ENCODE assay signal across 27 mouse cellular contexts in genomic region chr1:57259626-57260025, GRCm38 (mm10).
A peak's percentile ranks its signal among the peaks of the same experiment; 100 is the strongest.
DNase-seq lines count a peak whose midpoint lies in the region; ATAC-seq lines count a peak whose summit lies in the region.
"Had no signal": no experiment of that assay in that cellular context is flagged by ENCODE, and none has a peak within 500 bp of the region (broad histone marks: within the 10 kb centered on the region; RNA-seq: fewer than 3 reads in every experiment).

No protein-coding gene starts in this region.

- H3K4me2 ChIP-seq in midbrain, embryonic 11.5 days = no peak overlapping the region
- no peak overlapping the region for H3K4me2 ChIP-seq in midbrain, embryonic 16.5 days (ENCODE audit: low read length)
- H3K4me2 ChIP-seq in neural tube, embryonic 11.5 days (ENCODE audit: low read depth) = no peak overlapping the region
- H3K4me2 ChIP-seq in neural tube, embryonic 12.5 days (replicated peaks) = no peak overlapping the region
- no peak overlapping the region for H3K4me2 ChIP-seq in neural tube, embryonic 15.5 days
- H3K4me2 ChIP-seq: embryonic facial prominence, embryonic 12.5 days; embryonic facial prominence, embryonic 15.5 days; heart, embryonic 12.5 days; heart, embryonic 15.5 days; hindbrain, embryonic 14.5 days had no signal

- DNase-seq in midbrain, embryonic 11.5 days (ENCODE audit: low spot score, missing footprints) = no peak
- no peak for DNase-seq in neural tube, embryonic 11.5 days (ENCODE audit: low spot score)
- DNase-seq in neural tube, embryonic 10.5 days (ENCODE audit: extremely low spot score, low spot score) = no peak
- no peak for DNase-seq in layer of hippocampus, postnatal 36 days
- no peak for DNase-seq in adrenal gland, adult 18-20 months (ENCODE audit: low spot score in 2 of 2)
- DNase-seq: adrenal gland, adult 8-10 months; adrenal gland, postnatal 25 days; cerebellum, adult 11-12 months; cerebellum, adult 8-10 months; cerebellum, postnatal 10 days; cerebellum, postnatal 36 days; forebrain, postnatal 0 days; gastrocnemius, postnatal 25 days; heart, adult 18-20 months; heart, postnatal 10 days; heart, postnatal 36 days had no signal

- WGBS in midbrain, embryonic 11.5 days = 72% methylated on average over 7 of the region's 7 CpGs
- WGBS in midbrain, embryonic 16.5 days = 59% methylated on average over 7 of the region's 7 CpGs
- WGBS in neural tube, embryonic 11.5 days = 56% methylated on average over 7 of the region's 7 CpGs
- 45% methylated on average over 7 of the region's 7 CpGs for WGBS in neural tube, embryonic 12.5 days
- 21% methylated on average over 7 of the region's 7 CpGs for WGBS in neural tube, embryonic 15.5 days

- peak; percentile 40; the same call in 1 of the 2 replicates for ATAC-seq in midbrain, embryonic 11.5 days (ENCODE audit: low FRiP score)
- no peak for ATAC-seq in midbrain, embryonic 16.5 days
- peak; percentile 67; the same call in 1 of the 2 replicates for ATAC-seq in neural tube, embryonic 11.5 days (ENCODE audit: insufficient read depth, low FRiP score, low TSS enrichment)
- ATAC-seq in neural tube, embryonic 12.5 days (ENCODE audit: low FRiP score, low read depth) = peak; percentile 70; the same call in 1 of the 2 replicates
- ATAC-seq in neural tube, embryonic 15.5 days (ENCODE audit: low FRiP score) = peak; percentile 55; the same call in 1 of the 2 replicates
- ATAC-seq: CD4-positive, CD25-positive, alpha-beta regulatory T cell, adult 4 months; forebrain, embryonic 14.5 days; forebrain, postnatal 0 days had no signal

- no peak overlapping the region for H3K9ac ChIP-seq in midbrain, embryonic 11.5 days (ENCODE audit: low read length)
- no peak overlapping the region for H3K9ac ChIP-seq in midbrain, embryonic 16.5 days (ENCODE audit: low read depth, low read length)
- no peak overlapping the region for H3K9ac ChIP-seq in neural tube, embryonic 11.5 days (ENCODE audit: low read length)
- no peak overlapping the region for H3K9ac ChIP-seq in neural tube, embryonic 12.5 days
- H3K9ac ChIP-seq in neural tube, embryonic 15.5 days (replicated peaks) = no peak overlapping the region
- H3K9ac ChIP-seq: embryonic facial prominence, embryonic 12.5 days; embryonic facial prominence, embryonic 15.5 days; forebrain, postnatal 0 days; heart, embryonic 12.5 days; heart, embryonic 15.5 days; hindbrain, embryonic 14.5 days had no signal

- no peaks in the 10 kb centered on the region for H3K4me1 ChIP-seq in midbrain, embryonic 11.5 days (ENCODE audit: control insufficient read depth, insufficient read depth, low read length)
- H3K4me1 ChIP-seq in midbrain, embryonic 16.5 days (ENCODE audit: control insufficient read depth, insufficient read depth, low read length) = no peaks in the 10 kb centered on the region
- H3K4me1 ChIP-seq in neural tube, embryonic 11.5 days (ENCODE audit: control insufficient read depth, insufficient read depth, low read length) = no peaks in the 10 kb centered on the region
- H3K4me1 ChIP-seq in neural tube, embryonic 12.5 days = no peaks in the 10 kb centered on the region
- H3K4me1 ChIP-seq in neural tube, embryonic 15.5 days = no peaks in the 10 kb centered on the region
- H3K4me1 ChIP-seq: embryonic facial prominence, embryonic 12.5 days; embryonic facial prominence, embryonic 15.5 days; heart, embryonic 12.5 days; heart, embryonic 15.5 days had no signal

- H3K9me3 ChIP-seq in midbrain, embryonic 11.5 days (ENCODE audit: control insufficient read depth, low read length) = no peaks in the 10 kb centered on the region
- no peaks in the 10 kb centered on the region for H3K9me3 ChIP-seq in midbrain, embryonic 16.5 days (replicated peaks; ENCODE audit: control insufficient read depth, low read length, poor library complexity, severe bottlenecking)
- H3K9me3 ChIP-seq in neural tube, embryonic 11.5 days (ENCODE audit: control insufficient read depth, low read length) = no peaks in the 10 kb centered on the region
- no peaks in the 10 kb centered on the region for H3K9me3 ChIP-seq in neural tube, embryonic 12.5 days
- no peaks in the 10 kb centered on the region for H3K9me3 ChIP-seq in neural tube, embryonic 15.5 days (replicated peaks)
- H3K9me3 ChIP-seq: embryonic facial prominence, embryonic 12.5 days; embryonic facial prominence, embryonic 15.5 days; heart, embryonic 12.5 days; heart, embryonic 15.5 days; hindbrain, embryonic 10.5 days had no signal

- H3K27ac ChIP-seq in midbrain, embryonic 11.5 days (ENCODE audit: low read depth, low read length) = no peak overlapping the region
- H3K27ac ChIP-seq in midbrain, embryonic 16.5 days (ENCODE audit: low read length) = no peak overlapping the region
- no peak overlapping the region for H3K27ac ChIP-seq in neural tube, embryonic 11.5 days (ENCODE audit: low read depth, low read length)
- no peak overlapping the region for H3K27ac ChIP-seq in neural tube, embryonic 12.5 days
- H3K27ac ChIP-seq in neural tube, embryonic 15.5 days (replicated peaks) = no peak overlapping the region
- H3K27ac ChIP-seq: embryonic facial prominence, embryonic 12.5 days; embryonic facial prominence, embryonic 15.5 days; heart, embryonic 15.5 days; hindbrain, embryonic 10.5 days; hindbrain, embryonic 14.5 days had no signal

- no peaks in the 10 kb centered on the region for H3K36me3 ChIP-seq in midbrain, embryonic 11.5 days (ENCODE audit: control insufficient read depth, insufficient read depth, low read length)
- no peaks in the 10 kb centered on the region for H3K36me3 ChIP-seq in midbrain, embryonic 16.5 days (ENCODE audit: control insufficient read depth, insufficient read depth, low read length)
- H3K36me3 ChIP-seq in neural tube, embryonic 11.5 days (ENCODE audit: control insufficient read depth, insufficient read depth, low read length) = no peaks in the 10 kb centered on the region
- no peaks in the 10 kb centered on the region for H3K36me3 ChIP-seq in neural tube, embryonic 12.5 days
- H3K36me3 ChIP-seq in neural tube, embryonic 15.5 days = no peaks in the 10 kb centered on the region
- H3K36me3 ChIP-seq: embryonic facial prominence, embryonic 12.5 days; embryonic facial prominence, embryonic 15.5 days; heart, embryonic 12.5 days; heart, embryonic 15.5 days; hindbrain, embryonic 10.5 days had no signal

- H3K4me3 ChIP-seq in midbrain, embryonic 11.5 days (ENCODE audit: low read depth, low read length) = no peak overlapping the region
- H3K4me3 ChIP-seq in midbrain, embryonic 16.5 days (ENCODE audit: low read depth, low read length) = no peak overlapping the region
- no peak overlapping the region for H3K4me3 ChIP-seq in neural tube, embryonic 11.5 days (ENCODE audit: low read depth, low read length)
- no peak overlapping the region for H3K4me3 ChIP-seq in neural tube, embryonic 12.5 days
- no peak overlapping the region for H3K4me3 ChIP-seq in neural tube, embryonic 15.5 days (replicated peaks)
- H3K4me3 ChIP-seq: embryonic facial prominence, embryonic 12.5 days; embryonic facial prominence, embryonic 15.5 days; heart, embryonic 12.5 days; heart, embryonic 15.5 days; hindbrain, embryonic 10.5 days had no signal

- no peaks in the 10 kb centered on the region for H3K27me3 ChIP-seq in midbrain, embryonic 11.5 days (ENCODE audit: control insufficient read depth, insufficient read depth, low read length)
- no peaks in the 10 kb centered on the region for H3K27me3 ChIP-seq in midbrain, embryonic 16.5 days (ENCODE audit: control insufficient read depth, insufficient read depth, low read depth, low read length)
- H3K27me3 ChIP-seq in neural tube, embryonic 11.5 days (ENCODE audit: control insufficient read depth, insufficient read depth, low read length) = no peaks in the 10 kb centered on the region
- H3K27me3 ChIP-seq in neural tube, embryonic 12.5 days (replicated peaks) = no peaks in the 10 kb centered on the region
- peaks cover 6% of the 10 kb centered on the region; the same call in 1 of the 2 replicates for H3K27me3 ChIP-seq in neural tube, embryonic 15.5 days (replicated peaks)
- H3K27me3 ChIP-seq: embryonic facial prominence, embryonic 12.5 days; embryonic facial prominence, embryonic 15.5 days; heart, embryonic 12.5 days; heart, embryonic 15.5 days had no signal
